Mouse (Mus musculus) thymus, adult 2 months (tissue): ENCODE data around the gene Myo1e. TPM values are rescaled to one million over a fixed set of nuclear protein-coding genes. Genes with fewer than 3 reads are reported as not detected.

Source experiments
- DNase-seq: peaks from one replicate; pipeline ENCODE4 v3.0.0; 2021
- H3K27ac ChIP-seq: fragments of 200-500 bp; 2 replicates; pipeline ENCODE4 v1.5.1; 2012; ENCODE audit warnings: low read length, control low read depth; ENCODE audit not compliant: control insufficient read depth, insufficient read depth
- H3K27me3 ChIP-seq: fragments of 200-500 bp; 2 replicates; pipeline ENCODE4 v1.6.1; 2012; ENCODE audit warnings: mild to moderate bottlenecking, low read length, moderate library complexity, mixed read lengths; ENCODE audit not compliant: control insufficient read depth, insufficient read depth
- H3K36me3 ChIP-seq: fragments of 200-500 bp; 2 replicates; pipeline ENCODE4 v1.6.1; 2012; ENCODE audit warnings: mild to moderate bottlenecking, low read length, moderate library complexity; ENCODE audit not compliant: control insufficient read depth, insufficient read depth
- H3K4me1 ChIP-seq: fragments of 200-500 bp; replicated peaks from 2 replicates; pipeline ENCODE4 v1.6.1; 2012; ENCODE audit warnings: low read length; ENCODE audit not compliant: control insufficient read depth, insufficient read depth
- H3K4me3 ChIP-seq: fragments of 200-500 bp; 2 replicates; pipeline ENCODE4 v1.5.1; 2012; ENCODE audit warnings: mild to moderate bottlenecking, low read length, control low read depth, moderate library complexity; ENCODE audit not compliant: control insufficient read depth, insufficient read depth
- CTCF ChIP-seq: fragments of 200-500 bp; IDR thresholded peaks from 2 replicates; pipeline ENCODE4 v1.5.1; 2012; ENCODE audit warnings: mild to moderate bottlenecking, control low read depth, low read length, moderate library complexity, borderline replicate concordance; ENCODE audit not compliant: control insufficient read depth, poor library complexity, insufficient read depth; ENCODE audit errors: extremely low read depth
- POLR2A ChIP-seq: fragments of 200-500 bp; IDR thresholded peaks from 2 replicates; pipeline ENCODE4 v1.6.1; 2012; ENCODE audit warnings: mild to moderate bottlenecking, low read length, control low read depth, moderate library complexity; ENCODE audit not compliant: control insufficient read depth, poor library complexity, insufficient read depth; ENCODE audit errors: extremely low read depth
- WGBS: fragments of 180-500 bp; shearing (Covaris S2); methylation state at CpG from one replicate; pipeline ENCODE4 v1.1.7; 2018; 5-methylcytosine and 5-hydroxymethylcytosine counted together
- polyA plus RNA-seq: library from polyadenylated mRNA; depleted of rRNA; stranded (reverse); fragments of >200 nt; gene quantifications from 2 replicates; pipeline ENCODE4 v1.2.3, GENCODE M21; 2012

Myo1e gene
- polyA plus RNA-seq, 1 experiment: 3.7 TPM

DNA sequence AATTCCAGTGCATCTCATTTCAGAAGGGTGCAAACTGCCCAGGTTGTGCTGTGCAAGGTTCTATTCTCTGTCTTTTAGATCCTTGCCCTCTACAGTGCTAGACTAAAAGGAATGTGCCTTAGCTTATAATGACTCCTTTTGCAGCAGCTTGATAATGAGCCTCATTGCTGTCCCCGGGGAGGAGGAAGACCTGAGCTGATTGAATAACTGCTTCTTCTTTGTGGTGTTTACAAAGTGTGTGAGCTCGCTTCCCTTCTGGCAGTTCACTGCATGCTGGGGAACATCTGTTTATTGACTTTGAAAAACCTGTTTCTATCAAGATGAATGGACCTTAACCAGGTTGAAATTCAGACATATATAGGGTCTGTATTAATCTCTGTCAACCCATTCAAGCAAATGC lies 89.8 kb downstream of the Myo1e start:
- Histone ChIP-seq H3K36me3 (no peaks in the 10 kb centered on the region), H3K27me3 (no peaks in the 10 kb centered on the region), H3K4me3 (no peak overlapping the region), H3K4me1 (no peaks in the 10 kb centered on the region), H3K27ac (no peak overlapping the region)
- TF ChIP-seq CTCF (no peak), POLR2A (no peak)
- DNase-seq: no peak
- 38% methylated on average over 2 of the region's 2 CpGs for WGBS

DNA sequence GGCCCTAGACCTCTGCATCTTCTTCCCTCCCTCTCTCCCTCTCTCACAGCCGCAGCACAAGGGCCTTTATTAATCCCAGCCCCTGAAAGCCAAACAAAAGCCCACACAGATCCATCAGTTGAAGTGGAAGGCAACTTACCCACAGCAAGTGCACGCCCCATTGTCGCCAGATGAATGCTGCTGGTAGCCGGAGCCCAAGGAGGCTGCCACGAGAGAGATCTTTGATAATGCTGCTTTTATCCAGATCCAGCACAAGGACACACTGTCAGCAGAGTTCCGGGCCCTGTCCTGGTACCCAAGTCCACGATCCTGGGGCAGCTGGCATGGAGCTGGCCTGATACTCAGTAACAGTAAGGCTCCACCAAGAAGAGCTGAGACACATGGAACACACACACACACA lies 91.1 kb downstream of the Myo1e start:
- Histone ChIP-seq H3K27me3 (no peaks in the 10 kb centered on the region), H3K4me1 (no peaks in the 10 kb centered on the region), H3K36me3 (no peaks in the 10 kb centered on the region), H3K4me3 (no peak overlapping the region), H3K27ac (no peak overlapping the region)
- 98% methylated on average over 7 of the region's 7 CpGs for WGBS
- TF ChIP-seq POLR2A (no peak), CTCF (no peak)
- DNase-seq: no peak

DNA sequence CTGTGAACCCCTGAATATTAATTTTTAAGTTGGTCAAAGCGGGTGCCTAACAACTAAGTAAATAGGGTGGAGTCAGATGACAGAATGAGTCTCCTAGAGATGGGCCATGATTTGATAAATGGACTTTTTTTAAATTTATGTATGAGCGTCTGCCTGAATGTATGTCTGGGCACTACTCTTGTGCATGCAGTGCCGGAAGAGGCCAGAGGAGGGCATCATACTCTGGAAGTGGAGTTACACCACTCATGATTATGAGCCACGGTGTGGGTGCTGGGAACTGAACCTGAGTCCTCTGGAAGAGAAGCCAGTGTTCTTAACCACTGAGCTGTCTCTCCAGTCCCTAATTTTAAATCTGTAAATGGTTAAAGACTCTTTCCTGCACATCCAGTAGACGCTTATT lies 93.6 kb downstream of the Myo1e start:
- H3K4me3 ChIP-seq: no peak overlapping the region
- DNase-seq: no peak
- 96% methylated on average over 5 of the region's 5 CpGs for WGBS

DNA sequence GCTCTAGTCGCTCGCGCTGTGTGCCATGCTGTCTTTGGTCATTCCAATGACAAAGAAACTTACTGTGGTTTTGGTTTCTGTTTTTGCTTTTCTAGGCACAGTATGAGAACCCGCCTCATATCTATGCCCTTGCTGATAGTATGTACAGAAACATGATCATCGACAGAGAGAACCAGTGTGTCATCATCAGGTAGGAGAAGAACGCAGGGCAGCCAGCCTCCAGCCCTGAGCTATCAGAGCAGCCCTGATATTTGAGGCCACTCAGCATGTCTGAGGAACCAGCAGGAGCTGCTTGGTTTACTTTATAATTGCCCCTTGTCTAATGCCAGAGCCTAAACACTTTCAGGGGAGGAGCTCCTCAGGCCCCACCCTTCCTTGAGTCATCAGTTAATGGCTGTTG lies 94.4 kb downstream of the Myo1e start:
- 89% methylated on average over 6 of the region's 6 CpGs for WGBS
- DNase-seq: no peak
- H3K27me3 ChIP-seq: no peaks in the 10 kb centered on the region
- peaks cover 7% of the 10 kb centered on the region for H3K4me1 ChIP-seq
- H3K27ac ChIP-seq: no peak overlapping the region
- no peak overlapping the region for H3K4me3 ChIP-seq
- no peaks in the 10 kb centered on the region for H3K36me3 ChIP-seq
- no peak for TF ChIP-seq POLR2A
- TF ChIP-seq CTCF: no peak

More for the DNA sequence above, 93.6 kb downstream of the Myo1e start:
- no peak overlapping the region for H3K27ac ChIP-seq
- H3K36me3 ChIP-seq: no peaks in the 10 kb centered on the region
- H3K4me1 ChIP-seq: peaks cover 7% of the 10 kb centered on the region
- H3K27me3 ChIP-seq: no peaks in the 10 kb centered on the region
- TF ChIP-seq CTCF: no peak
- TF ChIP-seq POLR2A: no peak

DNA sequence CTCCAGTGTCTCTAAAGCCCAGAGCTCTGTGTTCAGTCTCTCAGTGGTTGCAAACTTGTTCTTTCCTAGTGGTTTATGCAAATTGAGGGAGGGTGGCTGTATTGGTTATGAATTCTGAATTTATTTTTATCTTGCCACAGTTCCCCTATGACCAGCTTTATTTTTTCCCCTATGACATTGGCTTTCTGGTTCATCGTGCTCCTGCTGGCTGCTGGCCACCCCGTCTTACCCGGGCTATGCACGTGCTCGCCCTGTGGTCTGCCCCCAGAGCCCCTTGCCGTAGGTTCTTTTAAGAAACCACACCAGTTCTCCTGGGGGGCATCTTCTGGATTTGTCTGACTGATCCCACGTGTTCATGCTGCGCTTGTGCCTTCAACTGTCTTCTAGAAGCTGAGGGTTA lies 97.8 kb downstream of the Myo1e start:
- Histone ChIP-seq H3K4me3 (no peak overlapping the region), H3K27ac (no peak overlapping the region), H3K4me1 (peaks cover 10% of the 10 kb centered on the region), H3K36me3 (no peaks in the 10 kb centered on the region), H3K27me3 (no peaks in the 10 kb centered on the region)
- WGBS: 13% methylated on average over 8 of the region's 8 CpGs
- TF ChIP-seq CTCF (no peak), POLR2A (no peak)
- no peak for DNase-seq

DNA sequence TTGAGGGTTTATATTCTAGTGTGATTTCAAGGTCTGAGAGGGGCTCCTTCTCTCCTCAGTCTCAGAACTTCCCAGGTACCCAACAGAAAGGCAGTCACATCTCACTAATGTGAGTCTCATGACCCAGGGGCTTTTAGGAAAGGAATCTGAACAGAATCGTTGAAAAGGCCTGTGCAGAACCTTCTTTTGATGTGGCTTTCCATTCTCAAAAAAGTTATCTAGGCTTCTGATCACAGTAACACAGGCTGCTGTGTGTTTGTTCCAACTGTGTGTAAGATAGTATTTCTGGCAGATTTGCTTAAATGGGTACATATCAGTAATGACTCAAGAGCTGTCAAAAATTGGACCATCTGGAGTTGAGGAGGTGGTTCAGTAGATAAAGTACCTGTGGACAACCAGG lies 102.9 kb downstream of the Myo1e start:
- H3K4me1 ChIP-seq: peaks cover 14% of the 10 kb centered on the region
- WGBS: 0% methylated on average over 1 of the region's 1 CpGs
- no peaks in the 10 kb centered on the region for H3K27me3 ChIP-seq

DNA sequence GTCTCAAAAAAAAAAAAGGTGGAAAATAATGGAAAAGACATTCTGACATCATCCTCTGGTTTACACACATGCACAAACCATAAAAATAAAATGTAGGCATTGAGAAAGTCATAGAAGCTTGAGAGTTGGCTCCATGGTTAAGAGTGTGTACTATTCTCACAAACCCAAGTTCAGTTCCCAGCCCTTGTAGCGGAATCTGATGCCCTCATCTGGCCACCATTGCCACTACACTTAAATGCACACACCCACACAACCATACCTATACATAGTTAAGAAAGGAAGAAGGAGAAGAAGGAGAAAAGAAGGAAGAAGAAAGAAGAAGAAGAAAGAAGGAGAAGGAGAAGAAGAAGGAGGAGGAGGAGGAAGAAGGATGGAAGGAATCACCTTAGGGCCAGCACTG lies 106.9 kb downstream of the Myo1e start:
- 92% methylated on average over 1 of the region's 1 CpGs for WGBS
- H3K4me3 ChIP-seq: no peak overlapping the region
- no peaks in the 10 kb centered on the region for H3K27me3 ChIP-seq
- no peak for DNase-seq
- no peak for TF ChIP-seq CTCF
- TF ChIP-seq POLR2A: no peak
- no peak overlapping the region for H3K27ac ChIP-seq
- peaks cover 9% of the 10 kb centered on the region for H3K4me1 ChIP-seq
- no peaks in the 10 kb centered on the region for H3K36me3 ChIP-seq

More for the DNA sequence above, 102.9 kb downstream of the Myo1e start:
- peak; percentile 12 for DNase-seq
- TF ChIP-seq POLR2A: no peak
- TF ChIP-seq CTCF: no peak
- Histone ChIP-seq H3K4me3 (no peak overlapping the region), H3K27ac (no peak overlapping the region), H3K36me3 (no peaks in the 10 kb centered on the region)

DNA sequence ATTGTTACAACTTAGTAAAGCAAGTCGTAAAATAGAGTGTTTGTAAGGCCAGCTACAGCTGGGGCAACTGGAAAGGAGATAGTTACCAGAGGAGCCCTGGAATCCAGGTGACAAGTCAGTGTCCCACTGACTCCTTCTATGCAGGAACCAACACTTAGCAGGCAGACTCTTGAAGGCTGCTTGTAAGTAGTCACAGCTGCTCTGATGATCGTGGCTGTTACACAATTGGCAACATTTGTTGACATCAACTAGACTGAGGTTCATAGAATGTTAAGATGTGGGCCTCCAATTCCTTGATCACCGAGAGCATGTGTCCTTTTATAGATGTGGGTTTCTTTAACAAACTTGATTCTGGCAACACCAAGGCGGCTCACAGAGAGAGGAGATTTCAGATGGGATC lies 108.0 kb downstream of the Myo1e start:
- Histone ChIP-seq H3K27me3 (no peaks in the 10 kb centered on the region), H3K4me1 (peaks cover 6% of the 10 kb centered on the region), H3K4me3 (no peak overlapping the region), H3K27ac (no peak overlapping the region), H3K36me3 (no peaks in the 10 kb centered on the region)
- WGBS: 68% methylated on average over 4 of the region's 4 CpGs
- no peak for DNase-seq
- TF ChIP-seq CTCF (no peak), POLR2A (no peak)
